Mouse (Mus musculus): ENCODE results near the gene Urad. TPM values are rescaled to one million over a fixed set of nuclear protein-coding genes. Genes with fewer than 3 reads are reported as not detected.

Gene Urad
- polyA plus RNA-seq, 1 experiment: not detected

GRCm38 (mm10) chr5:147354985-147355384, 32.7 kb upstream of the Urad start:
- Histone ChIP-seq H3K27ac (ENCODE audit: insufficient read depth, low read depth, low read length) (no peak overlapping the region), H3K4me3 (ENCODE audit: insufficient read depth, low read depth, low read length) (no peak overlapping the region), H3K4me1 (ENCODE audit: control insufficient read depth, insufficient read depth, low read length) (no peaks in the 10 kb centered on the region)
- WGBS: 84% methylated on average over 8 of the region's 8 CpGs
- TF ChIP-seq CTCF (IDR thresholded peaks at IDR 0.05; ENCODE audit: insufficient read depth, low read depth, low read length) (no peak), POLR2A (IDR thresholded peaks at IDR 0.05; ENCODE audit: insufficient read depth, low read depth, low read length) (no peak)

GRCm38 (mm10) chr5:147354161-147354780, 32.0 kb upstream of the Urad start:
- Histone ChIP-seq H3K4me1 (ENCODE audit: control insufficient read depth, insufficient read depth, low read length) (no peaks in the 10 kb centered on the region), H3K27ac (ENCODE audit: insufficient read depth, low read depth, low read length) (no peak overlapping the region), H3K4me3 (ENCODE audit: insufficient read depth, low read depth, low read length) (no peak overlapping the region)
- TF ChIP-seq CTCF (IDR thresholded peaks at IDR 0.05; ENCODE audit: insufficient read depth, low read depth, low read length) (no peak), POLR2A (IDR thresholded peaks at IDR 0.05; ENCODE audit: insufficient read depth, low read depth, low read length) (no peak)
- WGBS: 67% methylated on average over 17 of the region's 17 CpGs

GRCm38 (mm10) chr5:147351931-147352330, 29.7 kb upstream of the Urad start:
- Histone ChIP-seq H3K27ac (ENCODE audit: insufficient read depth, low read depth, low read length) (no peak overlapping the region), H3K4me1 (ENCODE audit: control insufficient read depth, insufficient read depth, low read length) (no peaks in the 10 kb centered on the region), H3K4me3 (ENCODE audit: insufficient read depth, low read depth, low read length) (no peak overlapping the region)
- WGBS: 91% methylated on average over 8 of the region's 8 CpGs
- TF ChIP-seq POLR2A (IDR thresholded peaks at IDR 0.05; ENCODE audit: insufficient read depth, low read depth, low read length) (no peak), CTCF (IDR thresholded peaks at IDR 0.05; ENCODE audit: insufficient read depth, low read depth, low read length) (no peak)

GRCm38 (mm10) chr5:147345981-147346380, 23.7 kb upstream of the Urad start:
- whole genome bisulfite sequencing: 81% methylated on average over 1 of the region's 1 CpGs
- no peak overlapping the region for H3K4me3 ChIP-seq (ENCODE audit: insufficient read depth, low read depth, low read length)
- no peaks in the 10 kb centered on the region for H3K4me1 ChIP-seq (ENCODE audit: control insufficient read depth, insufficient read depth, low read length)
- H3K27ac ChIP-seq (ENCODE audit: insufficient read depth, low read depth, low read length): no peak overlapping the region
- TF ChIP-seq POLR2A (IDR thresholded peaks at IDR 0.05; ENCODE audit: insufficient read depth, low read depth, low read length) (no peak), CTCF (IDR thresholded peaks at IDR 0.05; ENCODE audit: insufficient read depth, low read depth, low read length) (no peak)

GRCm38 (mm10) chr5:147343904-147344303, 21.7 kb upstream of the Urad start:
- TF ChIP-seq POLR2A (IDR thresholded peaks at IDR 0.05; ENCODE audit: insufficient read depth, low read depth, low read length) (no peak), CTCF (IDR thresholded peaks at IDR 0.05; ENCODE audit: insufficient read depth, low read depth, low read length) (no peak)
- Histone ChIP-seq H3K4me3 (ENCODE audit: insufficient read depth, low read depth, low read length) (no peak overlapping the region), H3K4me1 (ENCODE audit: control insufficient read depth, insufficient read depth, low read length) (no peaks in the 10 kb centered on the region), H3K27ac (ENCODE audit: insufficient read depth, low read depth, low read length) (no peak overlapping the region)
- 93% methylated on average over 10 of the region's 10 CpGs for WGBS

- Histone ChIP-seq H3K4me3 (ENCODE audit: insufficient read depth, low read depth, low read length) (no peak overlapping the region), H3K27ac (ENCODE audit: insufficient read depth, low read depth, low read length) (no peak overlapping the region), H3K4me1 (ENCODE audit: control insufficient read depth, insufficient read depth, low read length) (no peaks in the 10 kb centered on the region)
- no peak for TF ChIP-seq POLR2A (IDR thresholded peaks at IDR 0.05; ENCODE audit: insufficient read depth, low read depth, low read length)
- no peak for TF ChIP-seq CTCF (IDR thresholded peaks at IDR 0.05; ENCODE audit: insufficient read depth, low read depth, low read length)
- WGBS: 91% methylated on average over 6 of the region's 6 CpGs
Measured at GRCm38 (mm10) chr5:147342901-147343300, 20.7 kb upstream of the Urad start.

- H3K4me3 ChIP-seq (ENCODE audit: insufficient read depth, low read depth, low read length): no peak overlapping the region
- no peak for TF ChIP-seq POLR2A (IDR thresholded peaks at IDR 0.05; ENCODE audit: insufficient read depth, low read depth, low read length)
- no peak for TF ChIP-seq CTCF (IDR thresholded peaks at IDR 0.05; ENCODE audit: insufficient read depth, low read depth, low read length)
- H3K4me1 ChIP-seq (ENCODE audit: control insufficient read depth, insufficient read depth, low read length): no peaks in the 10 kb centered on the region
- no peak overlapping the region for H3K27ac ChIP-seq (ENCODE audit: insufficient read depth, low read depth, low read length)
- 82% methylated on average over 13 of the region's 13 CpGs for whole genome bisulfite sequencing
Measured at GRCm38 (mm10) chr5:147340741-147341414, 18.6 kb upstream of the Urad start.

GRCm38 (mm10) chr5:147339560-147339959, 17.3 kb upstream of the Urad start:
- TF ChIP-seq CTCF (IDR thresholded peaks at IDR 0.05; ENCODE audit: insufficient read depth, low read depth, low read length) (no peak), POLR2A (IDR thresholded peaks at IDR 0.05; ENCODE audit: insufficient read depth, low read depth, low read length) (no peak)
- H3K27ac ChIP-seq (ENCODE audit: insufficient read depth, low read depth, low read length): no peak overlapping the region
- no peak overlapping the region for H3K4me3 ChIP-seq (ENCODE audit: insufficient read depth, low read depth, low read length)
- 86% methylated on average over 11 of the region's 11 CpGs for WGBS
- no peaks in the 10 kb centered on the region for H3K4me1 ChIP-seq (ENCODE audit: control insufficient read depth, insufficient read depth, low read length)

GRCm38 (mm10) chr5:147338967-147339366, 16.7 kb upstream of the Urad start:
- WGBS: 60% methylated on average over 9 of the region's 9 CpGs
- H3K4me1 ChIP-seq (ENCODE audit: control insufficient read depth, insufficient read depth, low read length): no peaks in the 10 kb centered on the region
- TF ChIP-seq POLR2A (IDR thresholded peaks at IDR 0.05; ENCODE audit: insufficient read depth, low read depth, low read length) (no peak), CTCF (IDR thresholded peaks at IDR 0.05; ENCODE audit: insufficient read depth, low read depth, low read length) (no peak)
- no peak overlapping the region for H3K4me3 ChIP-seq (ENCODE audit: insufficient read depth, low read depth, low read length)
- H3K27ac ChIP-seq (ENCODE audit: insufficient read depth, low read depth, low read length): no peak overlapping the region
